Mouse (Mus musculus) small intestine, adult 2 months (tissue): ENCODE measurements around the gene Vps13a.
"Not testable (repeated sequence)": the region's sequence is repeated elsewhere in the genome, so short reads cannot be mapped to it uniquely, and the experiment has no call there.

ENCODE experiments used
- CTCF ChIP-seq: fragments of 200-500 bp; IDR thresholded peaks from 2 replicates; pipeline ENCODE4 v1.5.1; 2012; ENCODE audit warnings: low read depth, mild to moderate bottlenecking, control low read depth, inconsistent platforms, low read length, moderate library complexity, mixed read lengths; ENCODE audit not compliant: insufficient replicate concordance, insufficient read length; ENCODE audit errors: extremely low read depth
- POLR2A ChIP-seq: fragments of 200-500 bp; IDR thresholded peaks from 2 replicates; pipeline ENCODE4 v1.6.1; 2012; ENCODE audit warnings: low read depth, mild to moderate bottlenecking, control low read depth, inconsistent platforms, low read length, moderate library complexity

- TF ChIP-seq CTCF, POLR2A: not testable (repeated sequence)
Measured at GRCm38 (mm10) chr19:16794486-16794885, 13.8 kb upstream of the Vps13a start.
